Mouse (Mus musculus) heart, embryonic 13.5 days (tissue): Measurements from ENCODE around the gene Knl1. TPM values are rescaled to one million over a fixed set of nuclear protein-coding genes. Genes with fewer than 3 reads are reported as not detected.
"Not testable (repeated sequence)": the region's sequence is repeated elsewhere in the genome, so short reads cannot be mapped to it uniquely, and the experiment has no call there.

Experiments
- ATAC-seq: fragments of 200-750 bp; cut with Nextera tagmentation; 2 replicates; pipeline ENCODE4 v1.8.0; 2017; ENCODE audit warnings: moderate TSS enrichment; ENCODE audit not compliant: insufficient number of reproducible peaks, low FRiP score, low TSS enrichment; ENCODE audit errors: extremely low read depth
- H3K27ac ChIP-seq: fragments of 300-500 bp; sonication (generic); replicated peaks from 2 replicates; pipeline ENCODE4 v1.5.1; 2015; ENCODE audit warnings: moderate library complexity, mild to moderate bottlenecking, inconsistent platforms
- H3K27me3 ChIP-seq: fragments of 300-500 bp; sonication (generic); replicated peaks from 2 replicates; pipeline ENCODE4 v1.6.1; 2015; ENCODE audit warnings: mild to moderate bottlenecking, inconsistent platforms
- H3K36me3 ChIP-seq: fragments of 300-500 bp; sonication (generic); 2 replicates; pipeline ENCODE4 v1.6.1; 2015; ENCODE audit warnings: mild to moderate bottlenecking, inconsistent platforms
- H3K4me1 ChIP-seq: fragments of 300-500 bp; sonication (generic); 2 replicates; pipeline ENCODE4 v1.6.1; 2015; ENCODE audit warnings: inconsistent platforms
- H3K4me2 ChIP-seq: fragments of 300-500 bp; sonication (generic); 2 replicates; pipeline ENCODE4 v1.6.1; 2015; ENCODE audit warnings: inconsistent platforms, mild to moderate bottlenecking, moderate library complexity
- H3K4me3 ChIP-seq: fragments of 300-500 bp; sonication (generic); 2 replicates; pipeline ENCODE4 v1.5.1; 2015; ENCODE audit warnings: moderate library complexity, mild to moderate bottlenecking, inconsistent platforms
- H3K9ac ChIP-seq: fragments of 300-500 bp; sonication (generic); 2 replicates; pipeline ENCODE4 v1.6.1; 2015; ENCODE audit warnings: inconsistent platforms, mild to moderate bottlenecking, moderate library complexity
- H3K9me3 ChIP-seq: fragments of 300-500 bp; sonication (generic); 2 replicates; pipeline ENCODE4 v1.6.1; 2016; ENCODE audit warnings: inconsistent platforms
- WGBS: fragments of 180-500 bp; shearing (Covaris S2); methylation state at CpG from one replicate; pipeline ENCODE4 v1.1.7; 2015; ENCODE audit warnings: mixed read lengths; 5-methylcytosine and 5-hydroxymethylcytosine counted together
- polyA plus RNA-seq: library from polyadenylated mRNA; unstranded; fragments of >200 nt; fragmentation: Nextera tagmentation; extraction: Ambion mirVana; gene quantifications from 2 replicates; pipeline ENCODE4 v1.2.1, GENCODE M21; 2015

Knl1 gene
- polyA plus RNA-seq: 31.4 and 34.7 TPM in 2 replicates

- Histone ChIP-seq H3K4me3 (peak within 1 kb of the TSS; percentile 90), H3K27ac (peak within 1 kb of the TSS; percentile 87), H3K9me3 (no peaks in the 10 kb centered on the region), H3K27me3 (no peaks in the 10 kb centered on the region), H3K36me3 (peaks cover 8% of the 10 kb centered on the region), H3K4me2 (peak within 1 kb of the TSS; percentile 73), H3K9ac (peak within 1 kb of the TSS; percentile 88), H3K4me1 (peaks cover 18% of the 10 kb centered on the region)
- peak; percentile 93 for ATAC-seq
- under 1% methylated on average over 77 of the region's 77 CpGs for WGBS
Measured at GRCm38 (mm10) chr2:119046649-119047611, at the start of gene Knl1. Gene Knl1 (plus strand): TSS chr2:119047119.

GRCm38 (mm10) chr2:118998115-118998866, 48.6 kb upstream of the Knl1 start:
- Histone ChIP-seq H3K4me1 (no peaks in the 10 kb centered on the region), H3K9ac (no peak overlapping the region), H3K4me2 (no peak overlapping the region), H3K36me3 (no peaks in the 10 kb centered on the region), H3K27me3 (peaks cover 32% of the 10 kb centered on the region), H3K4me3 (no peak overlapping the region), H3K27ac (no peak overlapping the region), H3K9me3 (no peaks in the 10 kb centered on the region)
- ATAC-seq: no peak
- 58% methylated on average over 6 of the region's 6 CpGs for whole genome bisulfite sequencing

GRCm38 (mm10) chr2:118999025-118999639, 47.8 kb upstream of the Knl1 start:
- 68% methylated on average over 3 of the region's 3 CpGs for WGBS
- ATAC-seq: no peak

GRCm38 (mm10) chr2:119006886-119007285, 40.0 kb upstream of the Knl1 start:
- Histone ChIP-seq H3K27me3 (0 out of 2 replicates have a peak, but pooled peaks cover 2% of the 10 kb centered on the region), H3K36me3 (no peaks in the 10 kb centered on the region)
- WGBS: 64% methylated on average over 7 of the region's 7 CpGs

More at GRCm38 (mm10) chr2:118999025-118999639, 47.8 kb upstream of the Knl1 start:
- Histone ChIP-seq H3K36me3 (no peaks in the 10 kb centered on the region), H3K27ac (no peak overlapping the region), H3K4me3 (no peak overlapping the region), H3K9ac (no peak overlapping the region), H3K27me3 (peaks cover 27% of the 10 kb centered on the region), H3K4me2 (no peak overlapping the region), H3K9me3 (no peaks in the 10 kb centered on the region), H3K4me1 (no peaks in the 10 kb centered on the region)

GRCm38 (mm10) chr2:119009376-119009775, 37.5 kb upstream of the Knl1 start:
- 85% methylated on average over 2 of the region's 2 CpGs for WGBS
- H3K4me1 ChIP-seq: no peaks in the 10 kb centered on the region
- no peak for ATAC-seq
- H3K27me3 ChIP-seq: 0 out of 2 replicates have a peak, but pooled peaks cover 2% of the 10 kb centered on the region
- no peak overlapping the region for H3K4me3 ChIP-seq
- no peaks in the 10 kb centered on the region for H3K36me3 ChIP-seq
- no peak overlapping the region for H3K4me2 ChIP-seq
- no peak overlapping the region for H3K27ac ChIP-seq
- H3K9ac ChIP-seq: no peak overlapping the region
- no peaks in the 10 kb centered on the region for H3K9me3 ChIP-seq

More at GRCm38 (mm10) chr2:119006886-119007285, 40.0 kb upstream of the Knl1 start:
- H3K4me3 ChIP-seq: no peak overlapping the region
- no peak overlapping the region for H3K4me2 ChIP-seq
- no peaks in the 10 kb centered on the region for H3K4me1 ChIP-seq
- no peak overlapping the region for H3K27ac ChIP-seq
- no peak overlapping the region for H3K9ac ChIP-seq
- no peaks in the 10 kb centered on the region for H3K9me3 ChIP-seq
- ATAC-seq: no peak

- ATAC-seq: no peak
- Histone ChIP-seq H3K4me2 (no peak overlapping the region), H3K9me3 (peaks cover 4% of the 10 kb centered on the region), H3K27ac (peak overlapping the region; percentile 45; the same call in 1 of the 2 replicates), H3K9ac (no peak overlapping the region), H3K27me3 (no peaks in the 10 kb centered on the region), H3K4me1 (peaks cover 24% of the 10 kb centered on the region), H3K36me3 (peaks cover 20% of the 10 kb centered on the region), H3K4me3 (no peak overlapping the region)
- 66% methylated on average over 7 of the region's 7 CpGs for WGBS
Measured at GRCm38 (mm10) chr2:119014989-119015388, 31.9 kb upstream of the Knl1 start.

- Histone ChIP-seq H3K9me3 (peaks cover 4% of the 10 kb centered on the region), H3K4me2 (peak overlapping the region; percentile 41), H3K4me3 (no peak overlapping the region), H3K9ac (no peak overlapping the region), H3K27ac (peak overlapping the region; percentile 45), H3K27me3 (no peaks in the 10 kb centered on the region), H3K4me1 (peaks cover 24% of the 10 kb centered on the region), H3K36me3 (peaks cover 27% of the 10 kb centered on the region)
- 40% methylated on average over 12 of the region's 12 CpGs for WGBS
- no peak; the same call in 1 of the 2 replicates for ATAC-seq
Measured at GRCm38 (mm10) chr2:119015604-119016180, 31.2 kb upstream of the Knl1 start.

GRCm38 (mm10) chr2:119016312-119016711, 30.6 kb upstream of the Knl1 start:
- WGBS: 67% methylated on average over 4 of the region's 4 CpGs
- not testable (repeated sequence) for ATAC-seq, H3K27ac ChIP-seq, H3K4me2 ChIP-seq, H3K4me3 ChIP-seq, H3K9me3 ChIP-seq, H3K27me3 ChIP-seq, H3K9ac ChIP-seq
- Histone ChIP-seq H3K36me3 (peaks cover 33% of the 10 kb centered on the region), H3K4me1 (peaks cover 24% of the 10 kb centered on the region)

- H3K36me3 ChIP-seq: peaks cover 47% of the 10 kb centered on the region
- H3K27ac ChIP-seq: no peak overlapping the region
- H3K9ac ChIP-seq: no peak overlapping the region
- H3K9me3 ChIP-seq: peaks cover 7% of the 10 kb centered on the region
- no peak overlapping the region for H3K4me3 ChIP-seq
- H3K4me2 ChIP-seq: no peak overlapping the region
- ATAC-seq: no peak
- H3K27me3 ChIP-seq: no peaks in the 10 kb centered on the region
- 94% methylated on average over 3 of the region's 3 CpGs for WGBS
- H3K4me1 ChIP-seq: peaks cover 24% of the 10 kb centered on the region
Measured at GRCm38 (mm10) chr2:119017647-119018046, 29.3 kb upstream of the Knl1 start.

- H3K27ac ChIP-seq: peak overlapping the region; percentile 24
- no peak overlapping the region for H3K4me3 ChIP-seq
- peaks cover 7% of the 10 kb centered on the region for H3K9me3 ChIP-seq
- H3K36me3 ChIP-seq: peaks cover 55% of the 10 kb centered on the region
- H3K27me3 ChIP-seq: no peaks in the 10 kb centered on the region
- ATAC-seq: no peak
- peaks cover 24% of the 10 kb centered on the region for H3K4me1 ChIP-seq
- H3K4me2 ChIP-seq: peak overlapping the region; percentile 35
- 53% methylated on average over 22 of the region's 22 CpGs for WGBS
- peak overlapping the region; percentile 61 for H3K9ac ChIP-seq
Measured at GRCm38 (mm10) chr2:119018391-119019122, 28.4 kb upstream of the Knl1 start.
